Mouse (Mus musculus): Measurements from ENCODE around the gene Eda2r. TPM values are rescaled to one million over a fixed set of nuclear protein-coding genes. Genes with fewer than 3 reads are reported as not detected.

The Eda2r gene
- polyA plus RNA-seq (2015; fragmentation: Nextera tagmentation; extraction: Ambion mirVana) = 1.3 and 1.4 TPM in 2 replicates

GRCm38 (mm10) chrX:97377065-97377421, at the start of gene Eda2r:
Eda2r (minus strand) TSS chrX:97377216.
- peak; percentile 93 for ATAC-seq (replicated peaks; ENCODE audit: extremely low read depth, insufficient read depth, low FRiP score)
- Histone ChIP-seq H3K36me3 (ENCODE audit: control insufficient read depth, insufficient read depth) (no peaks in the 10 kb centered on the region), H3K9me3 (replicated peaks; ENCODE audit: control insufficient read depth, low read length) (no peaks in the 10 kb centered on the region), H3K4me2 (ENCODE audit: low read depth, low read length) (peak within 1 kb of the TSS; percentile 54), H3K27ac (ENCODE audit: low read length) (peak within 1 kb of the TSS; percentile 67), H3K4me3 (ENCODE audit: low read length) (peak within 1 kb of the TSS; percentile 37), H3K9ac (ENCODE audit: low read length) (no peak within 1 kb of the TSS), H3K4me1 (ENCODE audit: control insufficient read depth, insufficient read depth, low read length) (no peaks in the 10 kb centered on the region), H3K27me3 (ENCODE audit: control insufficient read depth, insufficient read depth, low read length) (no peaks in the 10 kb centered on the region)
- WGBS = 9% methylated on average over 8 of the region's 8 CpGs

DNA sequence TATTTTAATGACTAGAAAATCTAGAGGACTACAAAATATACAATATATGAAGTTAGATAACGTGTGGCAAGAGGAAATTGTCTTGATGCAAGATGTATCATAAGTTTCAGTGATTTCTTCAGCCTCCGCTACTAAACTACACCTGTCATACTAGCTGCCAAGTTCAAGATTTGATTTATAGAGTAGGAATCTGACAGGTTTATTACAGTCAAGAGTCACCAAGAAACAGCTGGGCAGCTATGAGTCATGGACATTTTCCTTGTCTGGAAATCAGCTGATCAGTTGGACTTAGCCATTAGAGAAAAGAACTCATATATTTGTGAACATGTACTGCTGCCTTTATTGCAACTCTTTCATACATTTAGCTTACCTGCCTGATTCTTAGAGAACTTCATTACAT, 20.9 kb upstream of the Eda2r start:
- ATAC-seq (replicated peaks; ENCODE audit: extremely low read depth, insufficient read depth, low FRiP score) = no peak
- Histone ChIP-seq H3K9ac (ENCODE audit: low read length) (no peak overlapping the region), H3K27me3 (ENCODE audit: control insufficient read depth, insufficient read depth, low read length) (no peaks in the 10 kb centered on the region), H3K9me3 (replicated peaks; ENCODE audit: control insufficient read depth, low read length) (no peaks in the 10 kb centered on the region; the same call in 1 of the 2 replicates), H3K4me3 (ENCODE audit: low read length) (no peak overlapping the region), H3K27ac (ENCODE audit: low read length) (no peak overlapping the region), H3K36me3 (ENCODE audit: control insufficient read depth, insufficient read depth) (no peaks in the 10 kb centered on the region), H3K4me1 (ENCODE audit: control insufficient read depth, insufficient read depth, low read length) (no peaks in the 10 kb centered on the region), H3K4me2 (ENCODE audit: low read depth, low read length) (no peak overlapping the region)
- WGBS = 71% methylated on average over 2 of the region's 2 CpGs

- Histone ChIP-seq H3K4me3 (ENCODE audit: low read length) (no peak overlapping the region), H3K27ac (ENCODE audit: low read length) (no peak overlapping the region), H3K36me3 (ENCODE audit: control insufficient read depth, insufficient read depth) (no peaks in the 10 kb centered on the region), H3K4me2 (ENCODE audit: low read depth, low read length) (no peak overlapping the region), H3K27me3 (ENCODE audit: control insufficient read depth, insufficient read depth, low read length) (no peaks in the 10 kb centered on the region), H3K9ac (ENCODE audit: low read length) (no peak overlapping the region), H3K9me3 (replicated peaks; ENCODE audit: control insufficient read depth, low read length) (no peaks in the 10 kb centered on the region), H3K4me1 (ENCODE audit: control insufficient read depth, insufficient read depth, low read length) (no peaks in the 10 kb centered on the region)
- WGBS = 53% methylated on average over 1 of the region's 1 CpGs
- ATAC-seq (replicated peaks; ENCODE audit: extremely low read depth, insufficient read depth, low FRiP score) = no peak
These were observed 1.1 kb upstream of the Eda2r start for GRCm38 (mm10) chrX:97378076-97378475.

- ATAC-seq (replicated peaks; ENCODE audit: extremely low read depth, insufficient read depth, low FRiP score) = peak; percentile 87
- no peaks in the 10 kb centered on the region for H3K4me1 ChIP-seq (ENCODE audit: control insufficient read depth, insufficient read depth, low read length)
- peak overlapping the region; percentile 67 for H3K27ac ChIP-seq (ENCODE audit: low read length)
- no peaks in the 10 kb centered on the region for H3K27me3 ChIP-seq (ENCODE audit: control insufficient read depth, insufficient read depth, low read length)
- H3K9me3 ChIP-seq (replicated peaks; ENCODE audit: control insufficient read depth, low read length) = no peaks in the 10 kb centered on the region
- no peaks in the 10 kb centered on the region for H3K36me3 ChIP-seq (ENCODE audit: control insufficient read depth, insufficient read depth)
- peak overlapping the region; percentile 54 for H3K4me2 ChIP-seq (ENCODE audit: low read depth, low read length)
- WGBS = 16% methylated on average over 15 of the region's 15 CpGs
- peak overlapping the region; percentile 37 for H3K4me3 ChIP-seq (ENCODE audit: low read length)
- H3K9ac ChIP-seq (ENCODE audit: low read length) = no peak overlapping the region
These were observed 523 bp downstream of the Eda2r start for GRCm38 (mm10) chrX:97376321-97377064.

GRCm38 (mm10) chrX:97372826-97373225, 4.2 kb downstream of the Eda2r start:
- no peaks in the 10 kb centered on the region for H3K36me3 ChIP-seq (ENCODE audit: control insufficient read depth, insufficient read depth)
- 60% methylated on average over 2 of the region's 2 CpGs for WGBS
- H3K9me3 ChIP-seq (replicated peaks; ENCODE audit: control insufficient read depth, low read length) = no peaks in the 10 kb centered on the region
- ATAC-seq (replicated peaks; ENCODE audit: extremely low read depth, insufficient read depth, low FRiP score) = no peak
- no peak overlapping the region for H3K27ac ChIP-seq (ENCODE audit: low read length)
- H3K9ac ChIP-seq (ENCODE audit: low read length) = no peak overlapping the region
- no peaks in the 10 kb centered on the region for H3K4me1 ChIP-seq (ENCODE audit: control insufficient read depth, insufficient read depth, low read length)
- H3K27me3 ChIP-seq (ENCODE audit: control insufficient read depth, insufficient read depth, low read length) = no peaks in the 10 kb centered on the region
- no peak overlapping the region for H3K4me2 ChIP-seq (ENCODE audit: low read depth, low read length)
- H3K4me3 ChIP-seq (ENCODE audit: low read length) = no peak overlapping the region

GRCm38 (mm10) chrX:97369206-97369605, 7.8 kb downstream of the Eda2r start:
- no peak for ATAC-seq (replicated peaks; ENCODE audit: extremely low read depth, insufficient read depth, low FRiP score)
- WGBS = 56% methylated on average over 1 of the region's 1 CpGs
- H3K4me2 ChIP-seq (ENCODE audit: low read depth, low read length) = no peak overlapping the region
- H3K36me3 ChIP-seq (ENCODE audit: control insufficient read depth, insufficient read depth) = no peaks in the 10 kb centered on the region
- no peaks in the 10 kb centered on the region for H3K9me3 ChIP-seq (replicated peaks; ENCODE audit: control insufficient read depth, low read length)
- H3K27ac ChIP-seq (ENCODE audit: low read length) = no peak overlapping the region
- no peaks in the 10 kb centered on the region for H3K27me3 ChIP-seq (ENCODE audit: control insufficient read depth, insufficient read depth, low read length)
- H3K4me1 ChIP-seq (ENCODE audit: control insufficient read depth, insufficient read depth, low read length) = no peaks in the 10 kb centered on the region
- no peak overlapping the region for H3K4me3 ChIP-seq (ENCODE audit: low read length)
- no peak overlapping the region for H3K9ac ChIP-seq (ENCODE audit: low read length)

GRCm38 (mm10) chrX:97368741-97369140, 8.3 kb downstream of the Eda2r start:
- Histone ChIP-seq H3K27me3 (ENCODE audit: control insufficient read depth, insufficient read depth, low read length) (no peaks in the 10 kb centered on the region), H3K9me3 (replicated peaks; ENCODE audit: control insufficient read depth, low read length) (no peaks in the 10 kb centered on the region), H3K4me1 (ENCODE audit: control insufficient read depth, insufficient read depth, low read length) (no peaks in the 10 kb centered on the region), H3K27ac (ENCODE audit: low read length) (no peak overlapping the region), H3K9ac (ENCODE audit: low read length) (no peak overlapping the region), H3K36me3 (ENCODE audit: control insufficient read depth, insufficient read depth) (no peaks in the 10 kb centered on the region), H3K4me2 (ENCODE audit: low read depth, low read length) (no peak overlapping the region), H3K4me3 (ENCODE audit: low read length) (no peak overlapping the region)
- no peak for ATAC-seq (replicated peaks; ENCODE audit: extremely low read depth, insufficient read depth, low FRiP score)
- WGBS = 64% methylated on average over 2 of the region's 2 CpGs

DNA sequence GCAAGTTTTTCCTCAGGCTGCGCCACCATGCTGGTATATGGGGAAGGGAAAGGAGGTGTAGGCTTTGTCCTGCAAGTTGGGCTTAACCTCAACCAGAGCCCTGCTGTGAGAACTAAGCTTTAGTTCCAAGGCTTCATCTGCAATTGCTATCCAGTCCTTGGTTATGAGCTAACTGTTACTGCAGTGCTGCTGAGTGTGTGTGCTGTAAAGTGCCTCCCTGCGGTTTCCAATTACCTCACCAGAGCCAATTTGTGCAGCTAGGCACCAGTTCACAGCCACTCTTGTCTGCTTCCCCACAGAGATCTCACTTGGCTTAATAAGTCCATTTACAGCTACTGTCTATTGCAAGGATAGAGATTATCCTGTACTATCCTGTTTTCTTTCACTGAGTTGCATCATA, 16.1 kb downstream of the Eda2r start:
- H3K9me3 ChIP-seq (replicated peaks; ENCODE audit: control insufficient read depth, low read length) = no peaks in the 10 kb centered on the region
- H3K9ac ChIP-seq (ENCODE audit: low read length) = no peak overlapping the region
- no peaks in the 10 kb centered on the region for H3K4me1 ChIP-seq (ENCODE audit: control insufficient read depth, insufficient read depth, low read length)
- no peak overlapping the region for H3K4me2 ChIP-seq (ENCODE audit: low read depth, low read length)
- H3K27me3 ChIP-seq (ENCODE audit: control insufficient read depth, insufficient read depth, low read length) = no peaks in the 10 kb centered on the region
- H3K27ac ChIP-seq (ENCODE audit: low read length) = no peak overlapping the region
- no peaks in the 10 kb centered on the region for H3K36me3 ChIP-seq (ENCODE audit: control insufficient read depth, insufficient read depth)
- WGBS = 62% methylated on average over 2 of the region's 2 CpGs
- ATAC-seq (replicated peaks; ENCODE audit: extremely low read depth, insufficient read depth, low FRiP score) = no peak
- no peak overlapping the region for H3K4me3 ChIP-seq (ENCODE audit: low read length)

- no peaks in the 10 kb centered on the region for H3K9me3 ChIP-seq (replicated peaks; ENCODE audit: control insufficient read depth, low read length)
- H3K4me2 ChIP-seq (ENCODE audit: low read depth, low read length) = no peak overlapping the region
- no peaks in the 10 kb centered on the region for H3K27me3 ChIP-seq (ENCODE audit: control insufficient read depth, insufficient read depth, low read length)
- H3K4me1 ChIP-seq (ENCODE audit: control insufficient read depth, insufficient read depth, low read length) = no peaks in the 10 kb centered on the region
- H3K27ac ChIP-seq (ENCODE audit: low read length) = no peak overlapping the region
- H3K36me3 ChIP-seq (ENCODE audit: control insufficient read depth, insufficient read depth) = no peaks in the 10 kb centered on the region
- H3K9ac ChIP-seq (ENCODE audit: low read length) = no peak overlapping the region
- ATAC-seq (replicated peaks; ENCODE audit: extremely low read depth, insufficient read depth, low FRiP score) = no peak
- H3K4me3 ChIP-seq (ENCODE audit: low read length) = no peak overlapping the region
These were observed 49.1 kb downstream of the Eda2r start for GRCm38 (mm10) chrX:97327891-97328290.

Data from heart, embryonic 16.5 days (tissue).